Mouse (Mus musculus) limb, embryonic 15.5 days (tissue): Measurements from ENCODE around the gene Lrrc29. TPM values are rescaled to one million over a fixed set of nuclear protein-coding genes. Genes with fewer than 3 reads are reported as not detected.
A peak's percentile ranks its signal among the peaks of the same experiment; 100 is the strongest.

Experiments used
- ATAC-seq: fragments of 200-750 bp; cut with Nextera tagmentation; 2 replicates; pipeline ENCODE4 v1.8.0; 2017; ENCODE audit warnings: low read depth, moderate TSS enrichment; ENCODE audit not compliant: insufficient number of reproducible peaks, low FRiP score, low TSS enrichment
- H3K27ac ChIP-seq: fragments of 300-500 bp; sonication (generic); 2 replicates; pipeline ENCODE4 v1.5.1; 2015; ENCODE audit warnings: moderate library complexity, mild to moderate bottlenecking, inconsistent platforms
- H3K27me3 ChIP-seq: fragments of 300-500 bp; sonication (generic); 2 replicates; pipeline ENCODE4 v1.6.1; 2015; ENCODE audit warnings: inconsistent platforms
- H3K36me3 ChIP-seq: fragments of 300-500 bp; sonication (generic); 2 replicates; pipeline ENCODE4 v1.6.1; 2015; ENCODE audit warnings: inconsistent platforms
- H3K4me1 ChIP-seq: fragments of 300-500 bp; sonication (generic); 2 replicates; pipeline ENCODE4 v1.6.1; 2015; ENCODE audit warnings: inconsistent platforms
- H3K4me2 ChIP-seq: fragments of 300-500 bp; sonication (generic); 2 replicates; pipeline ENCODE4 v1.6.1; 2015; ENCODE audit warnings: mild to moderate bottlenecking, inconsistent platforms
- H3K4me3 ChIP-seq: fragments of 300-500 bp; sonication (generic); 2 replicates; pipeline ENCODE4 v1.5.1; 2015; ENCODE audit warnings: mild to moderate bottlenecking, inconsistent platforms
- H3K9ac ChIP-seq: fragments of 300-500 bp; sonication (generic); 2 replicates; pipeline ENCODE4 v1.6.1; 2015; ENCODE audit warnings: inconsistent platforms
- H3K9me3 ChIP-seq: fragments of 300-500 bp; sonication (generic); 2 replicates; pipeline ENCODE4 v1.6.1; 2016; ENCODE audit warnings: inconsistent platforms
- WGBS: fragments of 180-500 bp; shearing (Covaris S2); methylation state at CpG from one replicate; pipeline ENCODE4 v1.1.7; 2015; 5-methylcytosine and 5-hydroxymethylcytosine counted together
- polyA plus RNA-seq: library from polyadenylated mRNA; unstranded; fragments of >200 nt; fragmentation: Nextera tagmentation; extraction: Ambion mirVana; gene quantifications from 2 replicates; pipeline ENCODE4 v1.2.1, GENCODE M21; 2015

Lrrc29 gene
- polyA plus RNA-seq, 1 experiment from 2014 or later: 1.7 TPM

GRCm38 (mm10) chr8:105339886-105340635, 14.0 kb upstream of the Lrrc29 start:
- no peak overlapping the region for H3K27ac ChIP-seq
- ATAC-seq: no peak

DNA sequence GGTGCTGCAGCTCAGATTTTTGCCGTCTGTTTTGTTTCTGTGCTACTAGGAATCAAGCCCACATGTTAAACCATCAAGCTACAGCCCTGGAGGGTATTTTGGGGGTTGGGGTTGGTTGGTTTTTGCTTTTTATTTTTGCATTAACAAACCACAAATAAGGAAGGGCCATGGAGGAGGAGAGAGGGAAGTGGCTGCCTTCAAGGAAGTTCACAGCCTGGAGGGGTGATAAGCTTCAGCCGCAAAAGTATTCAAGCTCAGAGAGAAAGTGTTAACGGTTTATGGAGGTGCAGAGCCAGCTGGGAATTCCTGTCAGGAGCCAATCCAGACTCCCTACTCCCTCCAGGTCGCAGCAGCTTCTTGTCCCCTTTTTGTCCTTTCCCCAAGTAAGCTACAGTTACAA, 12.9 kb upstream of the Lrrc29 start:
- no peak for ATAC-seq
- no peak overlapping the region for H3K9ac ChIP-seq
- H3K36me3 ChIP-seq: peaks cover 42% of the 10 kb centered on the region

More at GRCm38 (mm10) chr8:105339886-105340635, 14.0 kb upstream of the Lrrc29 start:
- H3K4me3 ChIP-seq: no peak overlapping the region
- WGBS: 74% methylated on average over 5 of the region's 6 CpGs
- H3K4me2 ChIP-seq: no peak overlapping the region
- H3K4me1 ChIP-seq: peaks cover 25% of the 10 kb centered on the region
- peaks cover 32% of the 10 kb centered on the region for H3K36me3 ChIP-seq
- H3K9ac ChIP-seq: no peak overlapping the region
- H3K9me3 ChIP-seq: no peaks in the 10 kb centered on the region
- H3K27me3 ChIP-seq: no peaks in the 10 kb centered on the region

GRCm38 (mm10) chr8:105336373-105337130, 10.5 kb upstream of the Lrrc29 start:
- Histone ChIP-seq H3K4me2 (no peak overlapping the region), H3K27ac (no peak overlapping the region), H3K4me1 (peaks cover 15% of the 10 kb centered on the region), H3K27me3 (no peaks in the 10 kb centered on the region), H3K4me3 (no peak overlapping the region), H3K9ac (no peak overlapping the region), H3K36me3 (peaks cover 64% of the 10 kb centered on the region), H3K9me3 (no peaks in the 10 kb centered on the region)
- 55% methylated on average over 32 of the region's 32 CpGs for WGBS
- no peak for ATAC-seq

More for the DNA sequence above, 12.9 kb upstream of the Lrrc29 start:
- WGBS: 13% methylated on average over 4 of the region's 4 CpGs
- Histone ChIP-seq H3K9me3 (no peaks in the 10 kb centered on the region), H3K4me2 (no peak overlapping the region), H3K4me1 (peaks cover 19% of the 10 kb centered on the region), H3K4me3 (no peak overlapping the region), H3K27me3 (no peaks in the 10 kb centered on the region), H3K27ac (no peak overlapping the region)

- WGBS: 80% methylated on average over 2 of the region's 2 CpGs
- no peak overlapping the region for H3K4me3 ChIP-seq
- ATAC-seq: no peak
- peaks cover 93% of the 10 kb centered on the region for H3K36me3 ChIP-seq
- H3K4me2 ChIP-seq: no peak overlapping the region
- no peak overlapping the region for H3K9ac ChIP-seq
- no peaks in the 10 kb centered on the region for H3K27me3 ChIP-seq
- no peak overlapping the region for H3K27ac ChIP-seq
- H3K9me3 ChIP-seq: no peaks in the 10 kb centered on the region
- H3K4me1 ChIP-seq: peaks cover 8% of the 10 kb centered on the region
These were observed 6.4 kb upstream of the Lrrc29 start for GRCm38 (mm10) chr8:105332523-105332922.

GRCm38 (mm10) chr8:105331931-105332330, 5.9 kb upstream of the Lrrc29 start:
- no peaks in the 10 kb centered on the region for H3K9me3 ChIP-seq
- no peak overlapping the region for H3K27ac ChIP-seq
- no peak overlapping the region for H3K9ac ChIP-seq
- ATAC-seq: no peak
- no peak overlapping the region for H3K4me3 ChIP-seq
- H3K36me3 ChIP-seq: peaks cover 89% of the 10 kb centered on the region
- no peak overlapping the region for H3K4me2 ChIP-seq
- WGBS: 94% methylated on average over 9 of the region's 9 CpGs
- H3K4me1 ChIP-seq: peaks cover 14% of the 10 kb centered on the region
- H3K27me3 ChIP-seq: no peaks in the 10 kb centered on the region

DNA sequence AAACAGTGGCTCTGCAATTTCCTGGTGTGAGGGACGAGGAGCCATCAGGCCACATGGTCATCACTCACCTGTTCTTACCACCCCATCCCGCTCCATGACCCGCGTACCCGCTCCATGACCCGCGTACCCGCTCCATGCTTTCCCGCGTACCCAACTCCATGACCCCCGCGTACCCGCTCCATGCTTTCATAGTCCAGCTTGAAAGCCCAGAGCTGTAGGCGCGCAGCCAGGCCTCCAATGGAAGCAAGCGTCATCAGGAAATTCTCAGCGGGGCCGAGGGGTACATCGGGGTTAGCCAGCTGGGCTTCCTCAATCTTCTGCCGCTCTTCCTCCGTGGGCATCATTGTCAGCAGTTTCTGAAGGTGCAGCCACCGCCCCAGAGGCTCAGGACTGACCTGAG, 5.4 kb upstream of the Lrrc29 start:
- ATAC-seq: no peak
- no peaks in the 10 kb centered on the region for H3K27me3 ChIP-seq
- WGBS: 94% methylated on average over 22 of the region's 22 CpGs
- H3K36me3 ChIP-seq: peaks cover 84% of the 10 kb centered on the region
- H3K4me3 ChIP-seq: no peak overlapping the region
- no peaks in the 10 kb centered on the region for H3K9me3 ChIP-seq
- H3K27ac ChIP-seq: no peak overlapping the region
- peaks cover 15% of the 10 kb centered on the region for H3K4me1 ChIP-seq
- no peak overlapping the region for H3K4me2 ChIP-seq
- H3K9ac ChIP-seq: no peak overlapping the region

GRCm38 (mm10) chr8:105330325-105330724, 4.2 kb upstream of the Lrrc29 start:
- no peak overlapping the region for H3K9ac ChIP-seq
- no peak overlapping the region for H3K4me3 ChIP-seq
- WGBS: 96% methylated on average over 12 of the region's 12 CpGs
- no peak overlapping the region for H3K27ac ChIP-seq
- H3K9me3 ChIP-seq: no peaks in the 10 kb centered on the region
- ATAC-seq: no peak
- no peaks in the 10 kb centered on the region for H3K27me3 ChIP-seq
- peaks cover 73% of the 10 kb centered on the region for H3K36me3 ChIP-seq
- peaks cover 17% of the 10 kb centered on the region for H3K4me1 ChIP-seq
- no peak overlapping the region for H3K4me2 ChIP-seq

DNA sequence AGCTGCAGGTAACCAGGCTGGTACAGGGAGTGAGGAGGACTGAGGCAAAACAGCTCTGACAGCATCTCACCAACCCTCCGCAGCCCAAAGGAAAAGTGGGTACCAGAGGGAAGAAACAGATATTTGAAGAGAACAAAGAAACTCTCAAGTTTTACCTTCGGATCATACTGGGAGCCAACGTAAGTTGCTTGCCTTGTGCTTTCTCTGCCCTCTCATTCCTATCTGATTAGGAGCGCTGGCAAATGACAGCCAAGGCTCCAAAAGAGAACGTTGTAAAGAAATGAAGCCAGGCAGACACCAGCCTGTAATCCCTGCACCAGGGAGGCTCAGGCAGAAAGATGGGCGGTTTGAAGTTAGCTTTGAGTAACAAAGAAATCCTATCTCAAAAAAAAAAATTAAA, 890 bp upstream of the Lrrc29 start:
- Histone ChIP-seq H3K9ac (peak overlapping the region; percentile 50), H3K9me3 (no peaks in the 10 kb centered on the region), H3K4me2 (peak overlapping the region; percentile 75), H3K36me3 (peaks cover 50% of the 10 kb centered on the region), H3K4me1 (peaks cover 24% of the 10 kb centered on the region), H3K27ac (peak overlapping the region; percentile 84; the same call in 1 of the 2 replicates), H3K27me3 (no peaks in the 10 kb centered on the region), H3K4me3 (peak overlapping the region; percentile 73)
- ATAC-seq: no peak
- 35% methylated on average over 6 of the region's 6 CpGs for WGBS

DNA sequence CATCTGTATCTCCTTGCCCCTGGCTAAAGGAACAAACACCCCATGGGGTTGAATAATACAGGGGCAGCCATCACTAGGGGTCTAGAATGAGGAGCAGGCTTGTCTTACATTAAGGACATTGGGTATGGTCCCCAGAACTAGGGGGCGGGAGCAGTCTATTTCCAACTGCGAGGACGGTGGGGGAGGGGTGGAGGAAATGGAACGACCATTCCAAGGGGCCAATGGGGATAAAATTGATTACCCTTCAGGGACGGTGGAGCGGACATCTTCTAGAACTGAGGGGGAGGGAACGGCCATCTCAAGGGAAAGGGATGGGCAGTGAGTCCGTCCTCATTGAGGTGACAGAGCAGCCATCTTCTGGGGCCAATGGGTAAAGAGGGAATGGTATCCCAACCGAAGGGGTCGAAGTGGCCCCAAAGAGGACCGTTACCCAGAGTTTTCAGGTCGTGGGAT, 411 bp downstream of the Lrrc29 start:
- 0% methylated on average over 12 of the region's 12 CpGs for WGBS
- Histone ChIP-seq H3K4me1 (peaks cover 24% of the 10 kb centered on the region), H3K27me3 (no peaks in the 10 kb centered on the region), H3K4me3 (peak overlapping the region; percentile 73), H3K27ac (peak overlapping the region; percentile 84), H3K36me3 (peaks cover 37% of the 10 kb centered on the region), H3K4me2 (peak overlapping the region; percentile 79), H3K9me3 (no peaks in the 10 kb centered on the region), H3K9ac (peak overlapping the region; percentile 87)
- no peak; the same call in 1 of the 2 replicates for ATAC-seq

- peaks cover 21% of the 10 kb centered on the region for H3K4me1 ChIP-seq
- 87% methylated on average over 4 of the region's 4 CpGs for WGBS
- no peak for ATAC-seq
These were observed 2.9 kb downstream of the Lrrc29 start for GRCm38 (mm10) chr8:105323183-105323582.

GRCm38 (mm10) chr8:105318662-105319190, 7.4 kb downstream of the Lrrc29 start:
- Histone ChIP-seq H3K4me3 (no peak overlapping the region), H3K27ac (no peak overlapping the region), H3K27me3 (no peaks in the 10 kb centered on the region), H3K9ac (no peak overlapping the region), H3K4me1 (no peaks in the 10 kb centered on the region), H3K4me2 (no peak overlapping the region), H3K36me3 (peaks cover 69% of the 10 kb centered on the region), H3K9me3 (no peaks in the 10 kb centered on the region)
- WGBS: 77% methylated on average over 11 of the region's 11 CpGs
- no peak for ATAC-seq

More at GRCm38 (mm10) chr8:105323183-105323582, 2.9 kb downstream of the Lrrc29 start:
- Histone ChIP-seq H3K9me3 (no peaks in the 10 kb centered on the region), H3K27ac (no peak overlapping the region), H3K9ac (no peak overlapping the region), H3K27me3 (no peaks in the 10 kb centered on the region), H3K4me2 (no peak overlapping the region), H3K36me3 (peaks cover 33% of the 10 kb centered on the region), H3K4me3 (no peak overlapping the region)

GRCm38 (mm10) chr8:105317941-105318340, 8.1 kb downstream of the Lrrc29 start:
- Histone ChIP-seq H3K27ac (no peak overlapping the region), H3K4me1 (no peaks in the 10 kb centered on the region), H3K4me2 (no peak overlapping the region), H3K9ac (no peak overlapping the region), H3K4me3 (no peak overlapping the region), H3K27me3 (no peaks in the 10 kb centered on the region), H3K9me3 (no peaks in the 10 kb centered on the region), H3K36me3 (peaks cover 75% of the 10 kb centered on the region)
- no peak for ATAC-seq
- 91% methylated on average over 4 of the region's 4 CpGs for WGBS
